Comparison of ENCODE assay signal across 8 mouse cellular contexts in the genomic region with DNA sequence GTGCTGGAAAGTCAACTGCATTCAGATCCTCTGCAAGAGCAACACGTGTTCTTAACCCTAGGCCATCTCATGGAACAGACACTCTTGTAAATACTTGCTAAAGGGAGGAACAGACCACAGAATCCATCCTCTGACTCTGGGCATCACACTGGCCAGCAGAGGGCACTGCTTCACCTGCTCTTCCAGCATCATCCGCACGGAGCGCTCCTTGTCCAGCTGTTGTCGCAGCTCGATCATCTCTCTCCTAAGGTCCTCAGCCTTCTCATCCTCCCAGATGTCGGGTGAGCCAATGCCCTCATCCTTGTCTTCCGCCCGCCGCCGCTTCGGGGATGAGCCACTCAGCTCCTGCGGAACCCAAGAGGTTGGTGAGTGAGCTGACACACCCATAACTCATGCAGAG. TPM values are rescaled to one million over a fixed set of nuclear protein-coding genes. Genes with fewer than 3 reads are reported as not detected.
DNase-seq lines count a peak whose midpoint lies in the region; ATAC-seq and TF ChIP-seq lines count a peak whose summit lies in the region.

No protein-coding gene starts in this region.

- H3K9me3 ChIP-seq in embryonic facial prominence, embryonic 10.5 days, result no peaks in the 10 kb centered on the region
- H3K9me3 ChIP-seq in kidney, embryonic 14.5 days (ENCODE audit: control insufficient read depth, low read length), result no peaks in the 10 kb centered on the region
- H3K9me3 ChIP-seq in liver, embryonic 14.5 days (ENCODE audit: control insufficient read depth, low read length), result no peaks in the 10 kb centered on the region
- H3K9me3 ChIP-seq in neural tube, embryonic 11.5 days (ENCODE audit: control insufficient read depth, low read length), result no peaks in the 10 kb centered on the region

- no peak for TF ChIP-seq EP300 in liver, embryonic 14.5 days (IDR thresholded peaks at IDR 0.05; ENCODE audit: low read depth)

- no peak overlapping the region for H3K4me2 ChIP-seq in kidney, embryonic 14.5 days (replicated peaks; ENCODE audit: low read depth, low read length)
- no peak overlapping the region for H3K4me2 ChIP-seq in liver, embryonic 14.5 days (ENCODE audit: low read depth)
- no peak overlapping the region for H3K4me2 ChIP-seq in neural tube, embryonic 11.5 days (ENCODE audit: low read depth)

- peak; percentile 53 to 56 for DNase-seq in B cell, adult 2 months
- DNase-seq in adrenal gland, adult 8-10 months, result peak; percentile 52
- peak; percentile 77 for DNase-seq in embryonic facial prominence, embryonic 10.5 days (ENCODE audit: low spot score)
- peak; percentile 64 for DNase-seq in heart, adult 8-10 months (ENCODE audit: low spot score)
- DNase-seq in liver, embryonic 14.5 days (ENCODE audit: low read depth in 3 of 3, low spot score in 3 of 3), result peak in 2 of 3 experiments; percentile 51 to 57
- DNase-seq in neural tube, embryonic 11.5 days (ENCODE audit: low spot score), result peak; percentile 80
- DNase-seq in testis, postnatal 10 days (ENCODE audit: low spot score), result peak; percentile 85

- H3K27me3 ChIP-seq in embryonic facial prominence, embryonic 10.5 days (replicated peaks; ENCODE audit: low read depth, poor library complexity, severe bottlenecking), result no peaks in the 10 kb centered on the region
- H3K27me3 ChIP-seq in kidney, embryonic 14.5 days (ENCODE audit: control insufficient read depth, insufficient read depth, low read length), result no peaks in the 10 kb centered on the region
- no peaks in the 10 kb centered on the region for H3K27me3 ChIP-seq in liver, embryonic 14.5 days (ENCODE audit: control insufficient read depth, insufficient read depth, low read length)
- no peaks in the 10 kb centered on the region for H3K27me3 ChIP-seq in neural tube, embryonic 11.5 days (ENCODE audit: control insufficient read depth, insufficient read depth, low read length)

- H3K27ac ChIP-seq in embryonic facial prominence, embryonic 10.5 days (replicated peaks), result no peak overlapping the region
- no peak overlapping the region for H3K27ac ChIP-seq in kidney, embryonic 14.5 days (ENCODE audit: low read depth, low read length)
- no peak overlapping the region for H3K27ac ChIP-seq in liver, embryonic 14.5 days
- no peak overlapping the region for H3K27ac ChIP-seq in neural tube, embryonic 11.5 days (ENCODE audit: low read depth, low read length)

- H3K4me1 ChIP-seq in embryonic facial prominence, embryonic 10.5 days, result peaks cover 41% of the 10 kb centered on the region
- H3K4me1 ChIP-seq in kidney, embryonic 14.5 days (ENCODE audit: control insufficient read depth, insufficient read depth, low read length), result peaks cover 16% of the 10 kb centered on the region
- peaks cover 41 to 45% of the 10 kb centered on the region in 2 experiments for H3K4me1 ChIP-seq in liver, embryonic 14.5 days (replicated peaks; ENCODE audit: control insufficient read depth in 2 of 2, insufficient read depth in 2 of 2, low read length in 1 of 2)
- peaks cover 6% of the 10 kb centered on the region; the same call in 1 of the 2 replicates for H3K4me1 ChIP-seq in neural tube, embryonic 11.5 days (ENCODE audit: control insufficient read depth, insufficient read depth, low read length)

- H3K9ac ChIP-seq in kidney, embryonic 14.5 days (ENCODE audit: low read depth, low read length), result no peak overlapping the region
- H3K9ac ChIP-seq in liver, embryonic 14.5 days (replicated peaks), result no peak overlapping the region
- H3K9ac ChIP-seq in neural tube, embryonic 11.5 days (ENCODE audit: low read length), result no peak overlapping the region

- peaks cover 74% of the 10 kb centered on the region for H3K36me3 ChIP-seq in embryonic facial prominence, embryonic 10.5 days (replicated peaks)
- H3K36me3 ChIP-seq in kidney, embryonic 14.5 days (ENCODE audit: control insufficient read depth, insufficient read depth, low read length), result peaks cover 47% of the 10 kb centered on the region
- H3K36me3 ChIP-seq in liver, embryonic 14.5 days (replicated peaks; ENCODE audit: control insufficient read depth, insufficient read depth, low read depth), result peaks cover 17% of the 10 kb centered on the region
- peaks cover 4% of the 10 kb centered on the region; the same call in 1 of the 2 replicates for H3K36me3 ChIP-seq in neural tube, embryonic 11.5 days (ENCODE audit: control insufficient read depth, insufficient read depth, low read length)

- no peak overlapping the region for H3K4me3 ChIP-seq in embryonic facial prominence, embryonic 10.5 days
- no peak overlapping the region for H3K4me3 ChIP-seq in kidney, embryonic 14.5 days (ENCODE audit: low read length)
- H3K4me3 ChIP-seq in liver, embryonic 14.5 days (ENCODE audit: insufficient read depth in 1 of 2, low read depth in 2 of 2, low read length in 2 of 2), result no peak overlapping the region
- H3K4me3 ChIP-seq in neural tube, embryonic 11.5 days (ENCODE audit: low read depth, low read length), result no peak overlapping the region

- TF ChIP-seq CTCF in liver, embryonic 14.5 days (IDR thresholded peaks at IDR 0.05; ENCODE audit: low read depth), result peak; percentile 100

- peak; percentile 47; the same call in 1 of the 2 replicates for ATAC-seq in kidney, embryonic 14.5 days (ENCODE audit: low FRiP score, low TSS enrichment)
- peak; percentile 25; the same call in 1 of the 2 replicates for ATAC-seq in liver, embryonic 14.5 days (ENCODE audit: insufficient read depth)
- peak; percentile 23; the same call in 1 of the 2 replicates for ATAC-seq in neural tube, embryonic 11.5 days (ENCODE audit: insufficient read depth, low FRiP score, low TSS enrichment)

- 44% methylated on average over 13 of the region's 13 CpGs for WGBS in embryonic facial prominence, embryonic 10.5 days
- WGBS in kidney, embryonic 14.5 days, result 30% methylated on average over 13 of the region's 13 CpGs
- WGBS in liver, embryonic 14.5 days (ENCODE audit: insufficient replicate concordance), result 39% methylated on average over 13 of the region's 13 CpGs
- WGBS in neural tube, embryonic 11.5 days, result 43% methylated on average over 13 of the region's 13 CpGs

RNA-seq across cellular contexts. Expression of gene Tfap4, which starts 8.6 kb away (rescaled TPM):
- 10 to 100 TPM in 1 of 4 experiments, 1 to 10 TPM in 3; 6.1 to 10.8 (median 7.6) TPM for total RNA-seq in adrenal gland, adult 8-10 months (2022)
- 37.7 and 39.5 TPM in 2 replicates for polyA plus RNA-seq in embryonic facial prominence, embryonic 10.5 days (2016; fragmentation: Nextera tagmentation; extraction: Ambion mirVana)
- 1 to 10 TPM; 2.8 to 6.2 (median 3.6) TPM for total RNA-seq in heart, adult 8-10 months (2022)
- polyA plus RNA-seq in kidney, embryonic 14.5 days (2014; fragmentation: Nextera tagmentation; extraction: Ambion mirVana), result 24.5 and 25.7 TPM in 2 replicates
- 5.4 and 6.9 TPM in 2 replicates for polyA plus RNA-seq in liver, embryonic 14.5 days (2012; rRNA removed)
- 4.6 and 4.8 TPM in 2 replicates for polyA plus RNA-seq in liver, embryonic 14.5 days (2014; fragmentation: Nextera tagmentation; extraction: Ambion mirVana)
- polyA plus RNA-seq in neural tube, embryonic 11.5 days (2014; fragmentation: Nextera tagmentation; extraction: Ambion mirVana), result 16.1 and 17.8 TPM in 2 replicates

RNA-seq across cellular contexts. Expression of gene Srl, which starts 9.4 kb away (rescaled TPM):
- total RNA-seq in adrenal gland, adult 8-10 months (2022), result 10 to 100 TPM in 1 of 4 experiments, 1 to 10 TPM in 3; 5.5 to 10.2 (median 5.9) TPM
- polyA plus RNA-seq in embryonic facial prominence, embryonic 10.5 days (2016; fragmentation: Nextera tagmentation; extraction: Ambion mirVana), result 25.5 and 26.6 TPM in 2 replicates
- 100 to 1,000 TPM; 705 to 904 (median 868) TPM for total RNA-seq in heart, adult 8-10 months (2022)
- polyA plus RNA-seq in kidney, embryonic 14.5 days (2014; fragmentation: Nextera tagmentation; extraction: Ambion mirVana), result 7.7 and 21.1 TPM in 2 replicates
- 1.5 and 2.2 TPM in 2 replicates for polyA plus RNA-seq in liver, embryonic 14.5 days (2012; rRNA removed)
- 1.2 and 3.2 TPM in 2 replicates for polyA plus RNA-seq in liver, embryonic 14.5 days (2014; fragmentation: Nextera tagmentation; extraction: Ambion mirVana)
- 31.1 and 35.7 TPM in 2 replicates for polyA plus RNA-seq in neural tube, embryonic 11.5 days (2014; fragmentation: Nextera tagmentation; extraction: Ambion mirVana)

RNA-seq across cellular contexts. Expression of gene Glis2, which starts 43.5 kb away (rescaled TPM):
- 10 to 100 TPM; 14.6 to 28.9 (median 23.8) TPM for total RNA-seq in adrenal gland, adult 8-10 months (2022)
- polyA plus RNA-seq in embryonic facial prominence, embryonic 10.5 days (2016; fragmentation: Nextera tagmentation; extraction: Ambion mirVana), result 22.2 and 22.3 TPM in 2 replicates
- 10 to 100 TPM in 2 of 4 experiments, 1 to 10 TPM in 2; 7.3 to 13.5 (median 9.5) TPM for total RNA-seq in heart, adult 8-10 months (2022)
- 42.4 and 47.3 TPM in 2 replicates for polyA plus RNA-seq in kidney, embryonic 14.5 days (2014; fragmentation: Nextera tagmentation; extraction: Ambion mirVana)
- 2.8 and 3.4 TPM in 2 replicates for polyA plus RNA-seq in liver, embryonic 14.5 days (2012; rRNA removed)
- polyA plus RNA-seq in liver, embryonic 14.5 days (2014; fragmentation: Nextera tagmentation; extraction: Ambion mirVana), result 1.7 and 2.7 TPM in 2 replicates
- polyA plus RNA-seq in neural tube, embryonic 11.5 days (2014; fragmentation: Nextera tagmentation; extraction: Ambion mirVana), result 32.4 and 37.0 TPM in 2 replicates
